Mouse (Mus musculus) T-cell, adult 66 days (primary cell): Measurements from ENCODE around the gene Gpsm3. TPM values are rescaled to one million over a fixed set of nuclear protein-coding genes. Genes with fewer than 3 reads are reported as not detected.

Source experiments
- total RNA-seq, 2 experiments: library from RNA; stranded (reverse); gene quantifications; 3 replicates in 1 of 2; 4 replicates in 1 of 2; pipeline ENCODE4 v1.2.4; 2023

Gene Gpsm3
- 100 to 1,000 TPM; 217 to 222 TPM for total RNA-seq

DNA sequence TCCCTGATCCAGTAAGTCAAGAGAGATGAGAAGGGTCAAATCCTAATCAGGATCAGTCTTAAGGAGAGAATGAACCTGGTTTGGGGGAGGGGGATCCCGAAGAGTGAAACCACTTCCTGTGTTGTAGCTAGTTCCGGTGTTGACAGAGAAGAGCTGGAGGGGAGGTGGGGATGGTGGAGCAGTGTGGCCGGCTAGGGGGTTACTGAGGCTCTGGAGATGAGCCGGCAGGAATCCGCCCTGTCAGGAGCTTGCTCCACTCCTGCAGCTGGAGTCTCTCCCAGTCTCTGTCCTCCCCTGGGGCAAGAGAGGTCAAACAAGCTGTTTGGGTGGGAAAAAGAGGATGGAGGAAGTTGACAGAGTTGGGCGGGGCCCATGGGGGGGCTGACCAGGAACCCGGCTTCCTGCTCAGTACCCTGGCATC lies at the start of gene Gpsm3:
Gene Gpsm3 (plus strand): TSS at position 126 of the 421 bp plus-strand sequence.

DNA sequence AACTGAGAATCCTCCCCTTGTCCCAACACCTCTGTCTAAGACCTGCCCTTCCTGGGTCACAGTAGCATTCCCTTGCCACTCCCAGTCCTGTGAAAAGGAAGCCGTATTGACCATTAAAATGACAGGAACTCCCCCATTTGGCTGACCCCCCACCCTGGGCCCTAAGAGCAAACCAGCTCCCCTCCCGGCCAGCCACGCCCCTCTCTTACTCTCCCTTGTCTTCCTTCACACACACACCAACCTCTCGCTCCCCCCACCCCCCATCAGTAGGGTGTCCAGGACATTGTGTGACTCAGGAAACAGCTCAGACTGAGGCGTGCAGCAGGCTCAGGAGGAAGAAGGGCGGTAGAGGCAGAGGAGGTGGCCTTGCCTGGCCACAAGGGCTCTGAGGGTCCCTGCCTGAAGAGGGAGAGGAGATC lies 25.6 kb upstream of the Gpsm3 start, which contains the start of gene Notch4:
Gene Notch4 (plus strand): TSS at position 266 of the 419 bp plus-strand sequence.

GRCm38 (mm10) chr17:34591029-34591993 lies 1.7 kb downstream of the Gpsm3 start, which contains the start of gene Pbx2:
Pbx2 (plus strand) TSS chr17:34591266.

GRCm38 (mm10) chr17:34597566-34598095 lies 8.0 kb downstream of the Gpsm3 start, which contains the start of gene Ager:
Ager (plus strand) TSS chr17:34597862.

DNA sequence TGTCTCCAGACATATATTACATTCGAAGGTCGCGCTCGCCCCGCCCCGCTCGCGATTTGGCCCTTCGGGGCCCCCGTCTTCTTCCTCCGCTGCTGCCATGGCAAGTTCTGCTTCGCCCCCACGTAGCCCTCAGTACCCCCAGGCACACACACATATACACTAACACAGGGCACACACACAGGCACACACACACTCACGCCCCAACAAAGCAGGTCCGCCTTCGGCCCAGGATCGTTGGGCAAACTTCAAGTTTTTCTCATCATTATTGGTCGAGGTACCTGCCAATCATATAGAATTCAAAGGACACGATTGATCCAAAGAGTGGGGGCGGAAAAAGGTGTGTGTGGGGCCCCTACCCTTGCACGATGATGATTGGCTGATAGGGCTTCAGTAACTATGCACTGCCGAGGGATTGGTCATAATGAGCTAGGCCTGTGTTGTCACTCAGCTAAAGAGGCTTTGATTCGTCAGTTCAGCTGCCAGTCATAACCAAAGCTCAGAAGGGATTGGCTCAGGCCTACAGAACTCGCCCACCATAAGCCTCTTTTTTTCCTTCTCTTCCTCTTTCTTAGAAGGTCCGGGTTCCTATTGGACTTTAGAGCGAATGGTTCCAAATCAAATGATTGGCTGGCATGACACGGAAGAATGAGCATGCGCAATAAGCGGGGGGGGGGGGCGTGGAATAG lies 13.9 kb downstream of the Gpsm3 start, which contains the start of gene Rnf5:
Gene Rnf5 (minus strand): TSS at position 316 of the 686 bp plus-strand sequence.

DNA sequence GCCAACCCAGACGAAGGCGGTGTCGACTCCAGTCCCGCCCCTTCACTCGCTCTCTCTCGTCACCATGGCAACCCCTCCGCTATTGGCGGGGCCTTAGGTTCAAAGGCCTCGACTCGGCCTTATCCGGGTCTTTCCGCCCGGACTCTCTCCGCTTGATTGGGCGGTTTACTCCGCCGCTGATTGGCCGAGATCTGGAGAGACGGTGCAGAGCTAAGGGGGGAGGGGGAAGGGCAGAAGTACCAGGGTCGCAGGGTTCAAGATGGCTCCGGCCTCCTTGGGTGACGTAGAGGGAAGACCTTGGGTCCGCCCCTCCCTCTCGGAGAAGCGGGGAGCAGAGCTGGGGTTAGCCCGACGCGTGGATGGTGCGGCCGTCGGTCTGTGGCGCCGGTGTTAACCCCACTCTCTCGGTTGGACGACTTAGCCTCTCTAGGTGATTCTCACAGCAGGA lies 14.5 kb downstream of the Gpsm3 start, which contains the start of gene Agpat1:
Gene Agpat1 (plus strand): TSS at position 202 of the 448 bp plus-strand sequence.

DNA sequence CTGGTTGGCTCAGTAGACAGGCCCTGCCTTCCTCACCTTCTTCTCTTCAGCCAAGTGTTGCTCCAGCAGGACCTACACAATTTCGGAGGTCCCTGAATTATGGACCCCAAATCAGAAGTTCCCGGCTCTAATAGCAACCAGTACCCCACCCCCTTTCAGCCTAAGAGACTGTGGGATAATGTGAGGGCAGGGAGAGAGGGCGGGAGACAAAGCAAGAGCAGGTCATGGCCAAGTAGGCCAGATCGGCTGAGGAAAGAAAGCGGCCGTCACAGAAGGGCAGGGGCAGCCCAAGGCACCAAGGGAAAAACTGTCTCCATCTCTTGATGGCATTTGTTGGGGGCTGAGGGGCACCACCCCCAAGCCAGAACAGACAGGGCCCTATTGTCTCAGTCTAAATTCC lies 26.3 kb downstream of the Gpsm3 start, which contains the start of gene Egfl8:
Gene Egfl8 (minus strand): TSS at position 101 of the 400 bp plus-strand sequence.

GRCm38 (mm10) chr17:34627943-34628643 lies 38.5 kb downstream of the Gpsm3 start, which contains the start of gene Ppt2:
Ppt2 (minus strand) TSS chr17:34628510.

DNA sequence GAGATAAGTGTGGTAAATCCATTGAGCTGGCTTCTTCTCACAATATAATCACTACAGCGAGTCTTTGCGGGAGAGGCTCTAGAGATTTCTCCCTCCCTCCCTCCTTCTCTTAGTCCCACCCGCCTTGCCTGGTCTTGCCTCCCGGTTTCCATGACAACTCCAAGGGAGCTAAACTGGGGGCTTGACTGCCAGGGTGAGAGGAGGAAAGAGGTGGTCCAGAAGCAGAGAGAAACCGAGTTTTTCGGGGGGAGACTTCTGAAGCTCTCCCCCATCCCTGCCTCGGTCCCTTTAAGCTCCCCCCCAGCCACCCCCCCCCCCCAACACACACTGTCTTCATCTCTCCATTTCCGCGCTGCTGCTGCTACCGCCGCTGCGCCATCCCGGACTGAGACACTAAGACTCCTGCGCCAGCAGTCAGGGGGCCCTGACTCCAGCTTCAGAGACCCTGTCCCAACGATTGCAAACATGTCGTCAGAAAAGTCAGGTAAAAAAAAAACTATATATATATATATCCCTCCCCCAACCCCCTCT lies 39.7 kb downstream of the Gpsm3 start, which contains the start of gene Prrt1:
Gene Prrt1 (plus strand): TSS at position 313 of the 531 bp plus-strand sequence.

Other genes with a start within 250 kb of the Gpsm3 start
- gene Btnl2, start 235.0 kb upstream of the Gpsm3 start, total RNA-seq: under 1 TPM in 1 of 2 experiments, not detected in 1; 0.36 TPM
- gene Btnl1, start 212.7 kb upstream of the Gpsm3 start, total RNA-seq: not detected
- 1 to 10 TPM; 1.1 to 2.8 TPM for gene BC051142, start 191.0 kb upstream of the Gpsm3 start, total RNA-seq
- gene Btnl4, start 112.5 kb upstream of the Gpsm3 start, total RNA-seq: not detected
- not detected for gene Btnl6, start 72.5 kb upstream of the Gpsm3 start, total RNA-seq
- gene Notch4, start 25.5 kb upstream of the Gpsm3 start, total RNA-seq: under 1 TPM; 0.09 to 0.12 TPM
- 10 to 100 TPM; 52.2 to 55.0 TPM for gene Pbx2, start 1.5 kb downstream of the Gpsm3 start, total RNA-seq
- 1 to 10 TPM; 9.0 to 9.7 TPM for gene Ager, start 8.1 kb downstream of the Gpsm3 start, total RNA-seq
- 10 to 100 TPM; 39.2 to 39.6 TPM for gene Rnf5, start 13.9 kb downstream of the Gpsm3 start, total RNA-seq
- gene Agpat1, start 14.5 kb downstream of the Gpsm3 start, total RNA-seq: 10 to 100 TPM; 58.6 to 68.9 TPM
- 1 to 10 TPM; 5.2 to 7.1 TPM for gene Egfl8, start 26.2 kb downstream of the Gpsm3 start, total RNA-seq
- gene Ppt2, start 38.7 kb downstream of the Gpsm3 start, total RNA-seq: 10 to 100 TPM; 28.1 to 31.6 TPM
- 10 to 100 TPM; 13.9 to 20.0 TPM for gene Prrt1, start 39.7 kb downstream of the Gpsm3 start, total RNA-seq
- 1 to 10 TPM; 2.1 to 3.5 TPM for gene Fkbpl, start 55.0 kb downstream of the Gpsm3 start, total RNA-seq
- gene Atf6b, start 57.3 kb downstream of the Gpsm3 start, total RNA-seq: 10 to 100 TPM; 46.2 to 55.1 TPM
- gene Tnxb, start 80.7 kb downstream of the Gpsm3 start, total RNA-seq: under 1 TPM in 1 of 2 experiments, not detected in 1; 0.09 TPM
- 1 to 10 TPM in 1 of 2 experiments, under 1 TPM in 1; 0.93 to 1.6 TPM for gene C4b, start 154.1 kb downstream of the Gpsm3 start, total RNA-seq
- gene Cyp21a1, start 214.8 kb downstream of the Gpsm3 start, total RNA-seq: not detected
- 10 to 100 TPM; 57.0 to 64.6 TPM for gene Stk19, start 247.1 kb downstream of the Gpsm3 start, total RNA-seq
- 10 to 100 TPM; 74.3 to 76.9 TPM for gene Dxo, start 247.2 kb downstream of the Gpsm3 start, total RNA-seq